Mouse (Mus musculus) embryonic fibroblast, embryonic 13.5 days (primary cell): ENCODE data around the gene Accs. TPM values are rescaled to one million over a fixed set of nuclear protein-coding genes. Genes with fewer than 3 reads are reported as not detected.
A peak's percentile ranks its signal among the peaks of the same experiment; 100 is the strongest.

Experiments
- H3K27ac ChIP-seq: 2 replicates; pipeline ENCODE4 v1.5.1; 2012; ENCODE audit warnings: low read length, control low read depth, inconsistent platforms; ENCODE audit not compliant: insufficient read depth
- H3K4me1 ChIP-seq: 2 replicates; pipeline ENCODE4 v1.6.1; 2011; ENCODE audit warnings: low read length; ENCODE audit not compliant: control insufficient read depth, insufficient read depth
- H3K4me3 ChIP-seq: 2 replicates; pipeline ENCODE4 v1.5.1; 2011; ENCODE audit warnings: mild to moderate bottlenecking, control low read depth, low read length; ENCODE audit not compliant: insufficient read depth
- CTCF ChIP-seq: IDR thresholded peaks from 2 replicates; pipeline ENCODE4 v1.5.1; 2011; ENCODE audit warnings: mild to moderate bottlenecking, control low read depth, low read length, moderate library complexity, borderline replicate concordance; ENCODE audit not compliant: insufficient read depth
- POLR2A ChIP-seq: IDR thresholded peaks from 2 replicates; pipeline ENCODE4 v1.6.1; 2011; ENCODE audit warnings: low read depth, mild to moderate bottlenecking, control low read depth, low read length, moderate library complexity
- polyA plus RNA-seq: library from polyadenylated mRNA; stranded (reverse); fragments of >200 nt; gene quantifications from 2 replicates; pipeline ENCODE4 v1.2.4, GENCODE M21; 2011; ENCODE audit warnings: low read depth; ENCODE audit not compliant: missing spikeins, insufficient read length

Accs gene
- polyA plus RNA-seq, 1 experiment, result 8.1 TPM

- no peak within 1 kb of the TSS for H3K27ac ChIP-seq
Observed at GRCm38 (mm10) chr2:93822045-93822749, 27.5 kb downstream of the Accs start, which contains the start of gene Ext2. Ext2 (minus strand) TSS chr2:93822568.

GRCm38 (mm10) chr2:93817791-93818190 lies 32.0 kb downstream of the Accs start:
- no peak for TF ChIP-seq CTCF
- no peak for TF ChIP-seq POLR2A
- Histone ChIP-seq H3K4me3 (no peak overlapping the region), H3K4me1 (no peaks in the 10 kb centered on the region), H3K27ac (no peak overlapping the region)

More at GRCm38 (mm10) chr2:93822045-93822749, 27.5 kb downstream of the Accs start, which contains the start of gene Ext2:
- Histone ChIP-seq H3K4me3 (peak within 1 kb of the TSS; percentile 88), H3K4me1 (no peaks in the 10 kb centered on the region)
- TF ChIP-seq CTCF (peak; percentile 99), POLR2A (peak; percentile 79)

GRCm38 (mm10) chr2:93813343-93813742 lies 36.4 kb downstream of the Accs start:
- TF ChIP-seq CTCF, result no peak
- no peak for TF ChIP-seq POLR2A
- no peaks in the 10 kb centered on the region for H3K4me1 ChIP-seq

GRCm38 (mm10) chr2:93811812-93812211 lies 37.9 kb downstream of the Accs start:
- H3K4me1 ChIP-seq, result no peaks in the 10 kb centered on the region
- no peak for TF ChIP-seq POLR2A
- peak; percentile 90; the same call in 1 of the 2 replicates for TF ChIP-seq CTCF
- H3K27ac ChIP-seq, result no peak overlapping the region
- no peak overlapping the region for H3K4me3 ChIP-seq

More at GRCm38 (mm10) chr2:93813343-93813742, 36.4 kb downstream of the Accs start:
- Histone ChIP-seq H3K4me3 (no peak overlapping the region), H3K27ac (no peak overlapping the region)

GRCm38 (mm10) chr2:93809931-93810330 lies 39.8 kb downstream of the Accs start:
- Histone ChIP-seq H3K27ac (no peak overlapping the region), H3K4me3 (no peak overlapping the region), H3K4me1 (no peaks in the 10 kb centered on the region)
- peak; percentile 100 for TF ChIP-seq CTCF
- TF ChIP-seq POLR2A, result no peak

DNA sequence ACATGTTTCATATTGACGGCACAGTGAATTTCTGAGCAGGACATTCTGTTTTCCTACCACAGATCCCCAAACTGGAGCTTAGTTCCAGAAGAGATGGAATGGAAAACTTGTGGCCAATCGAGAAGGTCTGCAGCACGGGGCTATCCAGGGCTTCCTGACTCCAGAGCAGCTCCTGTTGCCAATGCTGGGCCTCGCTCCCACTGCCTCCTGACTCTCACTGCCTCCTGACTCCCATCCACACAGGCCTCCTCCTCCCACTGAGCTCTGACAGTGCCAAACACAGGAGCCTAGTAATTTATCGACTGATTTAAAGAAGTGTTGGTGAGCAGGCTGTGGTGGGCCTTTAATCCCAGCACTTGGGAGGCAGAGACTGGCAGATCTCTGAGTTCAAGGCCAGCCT lies 41.7 kb downstream of the Accs start:
- no peaks in the 10 kb centered on the region for H3K4me1 ChIP-seq
- no peak overlapping the region for H3K4me3 ChIP-seq
- TF ChIP-seq CTCF (no peak), POLR2A (no peak)
- H3K27ac ChIP-seq, result no peak overlapping the region

DNA sequence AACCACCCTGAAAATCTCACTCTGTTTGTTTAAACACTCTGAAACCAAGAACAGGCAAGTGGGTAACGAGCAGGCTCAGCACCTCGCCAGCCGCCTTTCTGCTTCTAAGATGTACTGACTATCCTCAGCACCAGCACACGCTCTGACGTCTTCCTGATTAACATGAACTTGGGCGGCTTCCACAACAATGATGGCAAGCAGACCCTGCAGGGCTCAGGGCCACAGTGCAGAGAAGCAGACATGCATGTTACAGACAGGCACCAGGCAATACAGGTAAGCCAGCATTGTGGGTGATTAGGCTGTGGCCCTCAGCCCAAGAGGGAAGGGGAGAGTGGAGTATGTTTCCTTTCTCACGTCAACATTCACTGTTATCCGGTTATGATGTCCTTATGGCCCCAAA lies 42.3 kb downstream of the Accs start:
- no peak overlapping the region for H3K4me3 ChIP-seq
- TF ChIP-seq CTCF, result no peak
- TF ChIP-seq POLR2A, result no peak
- no peak overlapping the region for H3K27ac ChIP-seq

GRCm38 (mm10) chr2:93806487-93807201 lies 43.1 kb downstream of the Accs start:
- H3K27ac ChIP-seq, result no peak overlapping the region
- H3K4me3 ChIP-seq, result no peak overlapping the region
- no peaks in the 10 kb centered on the region for H3K4me1 ChIP-seq
- TF ChIP-seq POLR2A (no peak), CTCF (no peak)

More for the DNA sequence above, 42.3 kb downstream of the Accs start:
- H3K4me1 ChIP-seq, result no peaks in the 10 kb centered on the region

- Histone ChIP-seq H3K4me3 (no peak overlapping the region), H3K27ac (no peak overlapping the region), H3K4me1 (no peaks in the 10 kb centered on the region)
- no peak for TF ChIP-seq CTCF
- no peak for TF ChIP-seq POLR2A
Observed at GRCm38 (mm10) chr2:93805523-93805922, 44.2 kb downstream of the Accs start.

DNA sequence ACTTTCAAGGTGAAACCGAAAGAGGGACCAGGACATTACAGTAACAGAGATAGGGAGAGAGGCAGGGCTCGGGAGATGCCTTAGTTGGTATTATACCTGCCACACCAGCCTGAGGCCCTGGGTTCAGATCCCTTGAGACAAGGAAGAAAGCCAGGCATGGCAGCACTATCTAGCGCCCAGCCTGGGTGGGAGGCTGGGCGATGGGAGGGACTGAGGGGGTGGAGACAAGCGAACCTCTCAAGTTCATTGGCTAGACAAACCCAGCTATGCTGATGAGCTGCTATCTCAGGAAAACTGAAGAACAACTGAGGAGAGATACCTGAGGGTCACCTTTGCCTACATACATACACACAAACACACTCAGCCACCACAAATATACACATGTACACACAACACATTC lies 44.7 kb downstream of the Accs start:
- no peak overlapping the region for H3K27ac ChIP-seq
- no peak overlapping the region for H3K4me3 ChIP-seq
- TF ChIP-seq POLR2A (no peak), CTCF (no peak)
- no peaks in the 10 kb centered on the region for H3K4me1 ChIP-seq
